Mouse (Mus musculus) kidney, adult 11 months (tissue): ENCODE measurements at regions not wholly inside any gene's neighbourhood (a gene's known extent, or its start where the extent isn't known, plus 50 kb on each side); places are given as distances from the start of the nearest gene placed in this dataset.

ENCODE experiments used
- DNase-seq: peaks from one replicate; pipeline ENCODE4 v3.0.0; 2022

GRCm38 (mm10) chr2:23668117-23668516 is 96.2 kb upstream of the Spopl start:
- no peak for DNase-seq

DNA sequence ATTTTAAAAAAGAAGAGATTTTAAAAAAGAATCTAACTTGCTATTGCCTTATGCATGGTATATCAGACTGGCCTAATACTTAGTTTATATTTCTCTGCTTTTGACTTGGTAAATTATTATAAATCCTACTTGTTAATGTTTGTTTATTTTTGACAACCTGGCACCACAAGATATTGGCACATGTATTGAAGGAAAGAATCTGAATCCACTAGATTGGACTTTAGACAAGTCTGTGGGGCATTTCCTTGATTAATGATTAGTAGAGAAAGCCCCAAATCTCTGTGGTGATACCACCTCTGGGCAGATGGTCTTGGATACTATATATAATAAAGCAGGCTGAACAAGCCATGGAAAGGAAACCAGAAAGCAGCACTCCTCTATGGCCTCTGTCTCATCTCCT is 94.2 kb upstream of the Spopl start:
- peak; percentile 4 for DNase-seq
